Mouse (Mus musculus) brain, embryonic 18.5 days (tissue): ENCODE data around the gene Snx29.
"Not testable (repeated sequence)": the region's sequence is repeated elsewhere in the genome, so short reads cannot be mapped to it uniquely, and the experiment has no call there.

ENCODE experiments used
- DNase-seq: peaks from one replicate; pipeline ENCODE4 v3.0.0-alpha.2; 2012; ENCODE audit warnings: low read depth, low spot score

Snx29 gene

DNA sequence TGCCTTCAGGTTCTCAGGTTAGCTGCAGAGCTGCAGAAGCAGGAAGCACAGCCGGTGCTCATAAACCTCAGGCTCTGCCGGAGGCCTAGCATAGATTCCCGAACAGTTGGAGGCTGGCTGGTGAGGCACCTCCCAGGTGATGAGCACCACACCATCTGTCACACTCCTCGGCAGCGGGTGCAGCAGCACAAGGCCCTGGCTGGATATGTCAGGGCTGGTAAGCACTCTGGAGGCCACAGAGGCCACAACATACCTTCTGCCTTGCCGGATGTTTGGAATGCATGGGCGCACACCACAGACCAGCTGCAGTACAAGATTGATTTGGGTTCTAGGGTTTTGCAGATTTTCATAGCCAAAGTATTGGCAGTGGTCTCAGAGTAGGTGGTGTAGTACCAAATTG is 172.2 kb downstream of the Snx29 start:
- no peak for DNase-seq

DNA sequence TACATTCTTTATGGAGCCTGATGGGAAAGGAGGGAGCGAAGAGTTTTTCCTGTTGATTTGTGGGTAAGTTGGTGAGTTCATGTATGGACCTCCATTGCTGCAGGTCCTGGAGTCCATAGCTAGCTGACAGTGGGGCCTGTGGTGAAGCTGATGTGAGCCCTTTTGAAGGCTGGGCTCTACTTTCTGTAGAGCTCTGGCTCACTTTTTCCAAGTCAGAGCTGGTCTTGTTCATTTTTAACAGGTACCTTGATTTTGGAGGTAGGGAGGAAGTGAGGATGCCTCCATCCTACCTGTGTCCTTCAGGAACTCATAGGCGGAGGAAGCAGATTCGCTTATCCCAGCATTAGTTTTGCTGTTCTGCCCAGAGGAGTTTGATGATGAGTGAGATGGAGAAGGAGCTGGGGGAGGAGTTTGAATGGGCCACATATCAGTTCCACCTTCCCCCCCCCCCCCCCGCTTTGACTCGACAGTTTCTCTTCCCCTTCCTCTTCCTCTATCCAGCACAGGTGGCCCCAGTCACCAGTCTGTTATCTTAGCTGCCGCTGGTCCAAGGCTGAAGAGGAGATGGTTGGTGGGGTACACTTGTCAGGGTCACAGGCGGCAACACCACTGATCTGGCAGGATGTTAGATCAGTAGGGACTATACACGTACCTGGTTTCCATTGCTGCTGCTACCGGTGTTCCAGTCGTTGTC is 173.4 kb downstream of the Snx29 start:
- no peak for DNase-seq

DNA sequence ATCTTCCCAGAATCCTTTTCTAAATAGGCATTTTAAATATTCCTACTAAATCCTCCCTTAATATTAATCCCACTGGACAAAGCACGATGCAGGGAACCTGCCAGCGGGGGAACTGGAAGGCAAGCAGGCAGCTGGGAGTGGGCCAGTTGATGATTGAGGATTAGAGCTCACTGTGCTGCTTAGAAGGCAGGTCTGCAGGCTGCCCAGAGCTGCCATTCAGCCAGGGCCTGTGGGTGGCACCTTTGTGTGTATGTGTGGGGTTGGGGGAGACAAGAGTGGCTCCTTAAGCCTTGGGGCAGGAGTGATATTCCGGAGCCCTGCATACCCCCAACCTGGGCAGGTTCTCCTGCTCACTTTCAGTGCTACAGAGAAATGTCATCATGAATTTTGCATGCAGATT is 174.0 kb downstream of the Snx29 start:
- DNase-seq = no peak

DNA sequence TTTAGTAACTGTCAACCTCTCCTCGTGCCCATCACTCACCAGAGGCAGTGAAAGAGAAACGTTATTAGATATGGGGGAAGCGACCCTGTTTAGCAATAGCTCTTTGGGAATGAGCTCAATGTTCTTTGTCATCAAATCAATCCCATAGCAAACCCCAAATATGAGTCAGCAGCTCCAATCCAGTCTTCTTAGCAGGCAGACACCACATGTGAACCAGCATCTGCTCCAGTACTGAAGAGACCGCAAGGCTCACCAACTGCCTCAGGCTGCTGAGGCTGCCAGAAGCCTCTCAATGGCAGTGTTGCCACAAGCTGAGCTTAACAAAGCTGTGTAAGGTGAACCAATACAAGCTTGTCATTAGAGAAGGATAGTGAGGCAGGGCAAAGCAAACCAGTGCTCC is 177.4 kb downstream of the Snx29 start:
- no peak for DNase-seq

GRCm38 (mm10) chr16:11501138-11501537 is 178.4 kb downstream of the Snx29 start:
- no peak for DNase-seq

- DNase-seq = no peak
Measured at GRCm38 (mm10) chr16:11501611-11502010, 178.9 kb downstream of the Snx29 start.

DNA sequence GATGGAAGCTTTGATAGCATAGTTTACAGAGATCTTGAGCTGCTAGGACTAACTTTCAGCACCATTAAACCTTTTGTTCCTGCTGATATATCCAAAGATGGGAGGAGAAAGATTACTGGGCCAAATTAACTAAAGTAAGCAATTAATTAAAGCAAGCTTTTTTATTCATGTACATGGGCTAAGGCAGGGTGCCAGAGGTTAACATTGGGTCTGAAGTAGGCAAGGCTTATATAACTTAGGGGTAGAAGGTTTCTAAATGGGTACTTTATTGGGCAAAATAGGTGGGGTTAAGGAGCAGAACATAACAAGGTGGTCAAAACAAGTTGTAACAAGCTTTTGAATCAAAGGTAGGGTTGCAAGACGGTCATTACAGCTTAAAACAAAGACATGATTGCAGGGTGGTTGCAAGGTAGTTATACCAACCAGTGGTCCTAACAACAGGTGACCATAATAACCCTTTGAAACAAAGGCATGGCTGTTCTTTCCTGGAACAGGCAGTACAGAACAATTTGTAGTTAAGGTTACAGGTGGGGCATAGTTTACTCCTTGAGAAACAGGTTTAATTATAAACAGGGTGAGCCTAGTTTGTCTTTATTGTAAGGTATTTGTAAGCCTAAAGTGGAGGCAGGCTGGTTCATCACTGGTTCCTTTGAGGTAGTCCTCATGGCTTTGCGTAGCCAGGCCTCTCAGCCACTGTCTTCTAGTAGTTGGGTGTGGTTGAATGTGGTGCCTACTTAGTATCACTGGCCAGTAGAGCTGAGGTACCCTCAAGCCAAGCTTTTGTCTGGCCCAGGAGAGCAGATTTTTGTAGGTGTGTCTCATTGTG is 182.2 kb downstream of the Snx29 start:
- no peak for DNase-seq

DNA sequence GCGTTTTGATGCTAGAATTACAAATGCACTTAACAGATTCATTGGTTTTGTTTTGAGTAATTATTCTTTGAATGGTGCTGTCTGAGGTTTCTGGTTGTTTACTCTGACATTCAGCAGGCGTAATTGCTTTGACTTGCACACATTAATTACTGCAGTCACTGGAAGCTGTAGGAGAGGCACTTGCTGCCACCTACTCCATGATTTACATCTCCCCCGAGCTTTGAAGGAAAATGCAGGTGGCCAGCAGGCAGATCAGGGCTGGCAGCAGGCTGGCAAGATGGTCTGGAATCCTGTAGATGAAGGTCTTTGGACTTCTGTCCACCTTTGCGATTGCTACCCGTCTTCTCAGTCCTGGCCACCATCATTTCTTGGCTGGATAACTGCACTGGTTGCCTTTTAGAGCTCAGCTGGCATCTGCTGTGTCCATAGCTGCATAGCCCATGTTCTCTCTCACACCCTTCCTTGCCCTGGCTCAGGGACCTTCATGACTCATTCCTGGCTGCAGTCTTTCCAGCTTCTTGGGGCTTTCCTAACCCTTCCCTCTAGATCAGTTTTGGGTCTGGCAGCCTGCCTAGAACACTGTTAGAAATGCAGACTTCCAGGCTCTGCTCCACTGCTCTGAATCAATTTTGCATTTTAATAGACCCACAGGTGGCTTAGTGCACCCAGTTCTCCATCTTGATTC is 182.9 kb downstream of the Snx29 start:
- DNase-seq = no peak

GRCm38 (mm10) chr16:11507188-11507731 is 184.6 kb downstream of the Snx29 start:
- no peak for DNase-seq

DNA sequence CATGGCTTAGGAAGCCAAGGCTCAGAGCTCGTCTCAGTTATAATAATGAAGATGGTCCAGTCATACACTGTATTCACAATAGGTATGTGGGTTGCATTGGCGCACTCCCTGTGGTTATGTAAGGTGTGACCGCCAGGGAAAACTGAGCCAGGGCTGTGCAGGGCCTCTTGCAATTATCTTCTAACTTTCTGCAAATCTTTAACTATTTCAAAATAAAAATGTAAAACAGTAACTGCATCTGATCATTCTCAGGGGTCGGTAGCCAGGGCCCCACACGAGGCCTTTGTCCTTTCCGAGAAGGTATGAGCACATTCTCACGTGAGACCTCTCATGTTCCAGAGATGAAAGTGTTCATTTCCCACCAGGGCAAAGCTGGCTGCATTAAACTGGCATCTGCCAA is 185.6 kb downstream of the Snx29 start:
- DNase-seq = no peak

GRCm38 (mm10) chr16:11510416-11510815 is 187.7 kb downstream of the Snx29 start:
- no peak for DNase-seq

DNA sequence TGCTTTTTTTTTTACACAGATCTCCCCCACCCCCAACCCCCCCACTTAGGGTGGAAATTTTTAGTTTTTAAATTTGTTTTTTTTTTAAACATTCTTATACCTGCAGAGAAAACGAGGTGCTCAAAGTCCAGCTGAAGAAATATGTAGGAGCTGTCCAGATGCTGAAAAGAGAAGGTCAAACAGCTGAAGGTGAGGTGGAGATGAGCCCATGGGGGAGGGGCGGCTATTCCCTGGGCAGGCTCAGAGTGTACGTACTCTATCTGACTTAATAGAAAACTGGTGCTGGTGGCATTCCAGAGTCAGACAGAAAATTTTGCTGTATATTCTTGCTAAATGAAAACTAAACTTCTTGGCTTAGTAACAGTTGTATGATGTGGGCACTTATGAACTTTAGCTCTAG is 188.1 kb downstream of the Snx29 start:
- no peak for DNase-seq

DNA sequence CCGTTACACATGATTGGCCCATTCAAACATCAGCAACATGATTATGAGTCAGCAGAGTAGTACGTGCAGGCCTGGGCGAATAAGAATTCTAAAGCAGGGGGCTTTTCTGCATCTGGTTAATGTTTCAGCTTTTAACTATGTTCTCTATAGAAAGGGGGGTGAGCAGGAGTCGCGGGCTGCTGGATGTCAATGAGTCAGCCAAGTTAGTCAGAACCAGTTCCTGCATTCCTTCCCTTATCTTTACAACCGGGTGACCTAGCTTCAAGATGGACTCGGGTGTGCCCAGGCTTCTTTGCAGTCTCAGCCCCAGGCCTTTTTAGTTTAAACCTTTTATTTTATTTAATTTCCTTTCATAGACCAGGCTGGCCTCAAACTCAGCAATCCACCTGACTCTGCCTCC is 189.0 kb downstream of the Snx29 start:
- DNase-seq = not testable (repeated sequence)

DNA sequence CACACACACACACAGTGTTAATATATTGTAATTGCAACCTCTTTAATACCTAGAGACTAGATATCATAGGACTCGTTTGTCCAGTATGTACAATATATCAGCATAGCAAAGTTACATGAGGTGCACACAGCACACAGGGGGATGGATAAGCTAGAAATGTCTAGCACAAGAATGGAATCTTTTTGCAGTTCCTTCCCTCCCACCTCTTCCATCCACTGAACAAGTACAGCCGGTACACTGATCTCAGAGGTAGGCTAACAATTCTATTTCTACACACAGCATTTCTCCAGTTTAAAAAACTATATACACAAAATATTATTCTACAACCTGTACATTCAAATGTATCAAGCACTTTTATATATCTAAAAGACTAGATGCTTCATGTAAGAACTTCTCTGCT is 194.0 kb downstream of the Snx29 start:
- DNase-seq = no peak

DNA sequence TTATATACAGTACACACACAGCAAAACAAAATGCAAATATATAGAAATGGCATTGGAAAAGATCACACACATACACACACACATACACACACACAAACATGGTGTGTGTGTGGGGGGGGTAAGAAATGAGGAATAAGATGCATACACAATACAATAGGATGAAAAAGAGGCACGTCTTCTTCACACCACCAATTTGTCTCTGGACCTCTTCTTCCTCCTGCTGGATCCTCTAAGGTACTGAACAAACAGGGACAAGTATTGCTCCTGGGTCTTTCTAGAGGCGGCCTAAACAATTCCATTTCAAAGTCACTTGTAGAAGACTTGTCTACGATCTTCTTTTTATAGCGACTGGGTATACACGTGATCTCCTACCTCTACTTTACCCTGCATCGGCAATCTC is 194.7 kb downstream of the Snx29 start:
- DNase-seq = no peak

DNA sequence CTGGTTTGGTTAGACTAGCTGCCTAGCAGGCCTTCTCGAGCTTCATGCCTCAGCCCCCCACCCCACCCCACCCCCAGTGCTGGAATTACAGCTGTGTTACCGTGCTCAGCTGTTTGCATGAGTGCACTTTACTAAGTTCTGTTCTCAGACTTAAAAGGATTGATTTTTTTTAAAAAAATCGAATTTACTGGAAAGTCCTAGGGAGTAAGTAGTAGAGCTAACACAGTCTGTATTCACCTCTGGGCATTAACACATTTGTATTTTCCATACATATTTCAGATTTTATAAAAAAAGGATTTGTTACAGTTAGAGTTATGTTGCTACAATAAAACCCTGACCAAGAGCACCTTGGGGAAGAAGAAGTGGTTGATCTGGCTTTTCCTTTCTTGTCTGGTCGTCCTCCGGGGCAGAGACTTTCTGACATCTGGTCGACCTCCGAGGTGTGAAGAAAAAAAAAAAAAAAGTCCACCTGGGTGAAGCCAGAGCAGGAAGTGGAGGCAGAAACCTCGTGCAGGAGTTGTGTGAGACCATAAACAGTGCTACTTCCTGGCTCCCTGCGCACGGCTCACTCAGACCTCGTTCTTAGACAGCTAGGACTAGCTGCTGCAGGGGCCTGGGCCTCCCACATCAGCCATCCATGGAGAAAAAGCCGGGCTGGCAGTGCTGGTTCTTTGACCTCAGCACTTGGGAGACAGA is 196.2 kb downstream of the Snx29 start:
- DNase-seq = no peak

- DNase-seq = no peak
Measured at GRCm38 (mm10) chr16:11526104-11526786, 203.5 kb downstream of the Snx29 start.

- no peak for DNase-seq
Measured at GRCm38 (mm10) chr16:11526996-11527395, 204.3 kb downstream of the Snx29 start.

- DNase-seq = no peak
Measured at GRCm38 (mm10) chr16:11530466-11531194, 207.9 kb downstream of the Snx29 start.

DNA sequence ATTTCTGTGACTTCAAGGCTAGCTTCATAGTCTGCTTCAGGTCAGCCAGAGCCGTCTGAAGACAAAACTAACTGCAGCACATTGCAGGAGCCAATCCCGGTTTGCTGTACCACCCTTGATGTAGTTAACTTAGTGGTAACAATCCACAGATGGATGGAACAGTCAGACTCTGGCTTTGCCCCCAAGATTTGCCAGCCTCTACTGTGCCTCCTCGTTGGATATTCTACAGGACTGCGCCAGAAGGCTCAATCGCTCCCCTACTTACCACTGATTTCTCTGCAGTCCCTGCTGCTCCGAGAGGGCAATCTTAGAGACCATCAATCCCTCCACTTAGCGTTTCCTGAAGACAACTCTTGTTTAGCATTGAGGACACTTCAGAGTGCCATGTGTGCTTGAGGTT is 208.7 kb downstream of the Snx29 start:
- DNase-seq = no peak
